Mouse (Mus musculus) lung, adult 2 months (tissue): ENCODE measurements at regions not wholly inside any gene's neighbourhood (a gene's known extent, or its start where the extent isn't known, plus 50 kb on each side); places are given as distances from the start of the nearest gene placed in this dataset.

Experiments
- CTCF ChIP-seq: fragments of 200-500 bp; IDR thresholded peaks from 2 replicates; pipeline ENCODE4 v1.5.1; 2011; ENCODE audit warnings: mild to moderate bottlenecking, low read length, control low read depth; ENCODE audit not compliant: insufficient read depth
- POLR2A ChIP-seq: fragments of 200-500 bp; IDR thresholded peaks from 2 replicates; pipeline ENCODE4 v1.6.1; 2011; ENCODE audit warnings: low read depth, mild to moderate bottlenecking, control low read depth, low read length, borderline replicate concordance; ENCODE audit errors: extremely low read depth

DNA sequence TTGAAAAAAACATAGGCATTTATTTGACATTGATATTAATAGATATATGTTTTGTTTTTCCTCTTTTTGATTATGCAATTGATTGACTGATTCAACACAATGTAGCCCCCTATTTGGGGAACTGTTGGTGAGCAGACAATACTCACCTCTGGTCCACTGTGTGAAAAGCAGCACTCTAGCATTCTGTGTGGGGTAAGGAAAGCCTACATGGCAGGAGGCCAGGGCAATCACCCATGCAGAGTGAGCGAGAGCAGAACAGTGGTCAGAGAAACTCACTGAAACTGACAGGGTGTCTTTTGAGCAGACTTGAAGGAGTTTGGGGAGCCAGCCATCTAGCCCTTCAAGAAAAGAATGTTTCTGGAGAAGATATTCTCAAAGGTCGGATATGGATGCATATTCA, 73.2 kb upstream of the Azi2 start:
- TF ChIP-seq CTCF (no peak), POLR2A (no peak)
